ENCODE assay signal across 8 mouse cellular contexts in genomic region chr10:70598516-70599125, GRCm38 (mm10). TPM values are rescaled to one million over a fixed set of nuclear protein-coding genes. Genes with fewer than 3 reads are reported as not detected.
DNase-seq lines count a peak whose midpoint lies in the region; ATAC-seq and TF ChIP-seq lines count a peak whose summit lies in the region.

No protein-coding gene starts in this region.

- 2% methylated on average over 46 of the region's 48 CpGs for WGBS in lung, adult 2 months
- under 1% methylated on average over 48 of the region's 48 CpGs for WGBS in heart, embryonic 15.5 days
- WGBS in liver, embryonic 15.5 days (ENCODE audit: insufficient replicate concordance) = under 1% methylated on average over 48 of the region's 48 CpGs

- peak; percentile 19 for ATAC-seq in heart, embryonic 15.5 days (replicated peaks; ENCODE audit: insufficient number of reproducible peaks, insufficient read depth, low FRiP score, low read depth)
- no peak for ATAC-seq in liver, embryonic 15.5 days (ENCODE audit: insufficient read depth)

- no peak for TF ChIP-seq CTCF in lung, adult 2 months (IDR thresholded peaks at IDR 0.05; ENCODE audit: insufficient read depth, low read length)

- H3K4me1 ChIP-seq in lung, adult 2 months (ENCODE audit: control insufficient read depth, insufficient read depth, low read length) = no peaks in the 10 kb centered on the region; the same call in 1 of the 2 replicates
- H3K4me1 ChIP-seq in heart, embryonic 15.5 days (replicated peaks) = peaks cover 18% of the 10 kb centered on the region
- peaks cover 14% of the 10 kb centered on the region for H3K4me1 ChIP-seq in liver, embryonic 15.5 days (replicated peaks)

- H3K27me3 ChIP-seq in heart, embryonic 15.5 days = peaks cover 54% of the 10 kb centered on the region
- peaks cover 39% of the 10 kb centered on the region for H3K27me3 ChIP-seq in liver, embryonic 15.5 days

- H3K9ac ChIP-seq in heart, embryonic 15.5 days = 0 out of 2 replicates have a peak overlapping the region, but pooled peaks have one; percentile 10
- H3K9ac ChIP-seq in liver, embryonic 15.5 days = no peak overlapping the region

- no peak overlapping the region for H3K27ac ChIP-seq in heart, embryonic 15.5 days
- no peak overlapping the region for H3K27ac ChIP-seq in liver, embryonic 15.5 days (replicated peaks)

- peak overlapping the region; percentile 13 for H3K4me3 ChIP-seq in lung, adult 2 months (replicated peaks; ENCODE audit: extremely low read depth, low read depth, low read length)
- peak overlapping the region; percentile 69 for H3K4me3 ChIP-seq in heart, embryonic 15.5 days
- peak overlapping the region; percentile 56 for H3K4me3 ChIP-seq in liver, embryonic 15.5 days (replicated peaks)

- no peaks in the 10 kb centered on the region for H3K9me3 ChIP-seq in heart, embryonic 15.5 days (replicated peaks)
- no peaks in the 10 kb centered on the region for H3K9me3 ChIP-seq in liver, embryonic 15.5 days (replicated peaks)

- TF ChIP-seq POLR2A in lung, adult 2 months (IDR thresholded peaks at IDR 0.05; ENCODE audit: borderline replicate concordance, extremely low read depth, low read depth, low read length) = no peak

- DNase-seq in lung, adult 2 months = peak; percentile 9
- no peak for DNase-seq in lung, postnatal 25 days (ENCODE audit: low spot score)
- DNase-seq in cerebellum, postnatal 10 days = peak; percentile 83 to 85
- peak; percentile 27 to 64 for DNase-seq in kidney, postnatal 36 days
- DNase-seq in right cerebral cortex, adult 18-20 months = peak; percentile 52
- DNase-seq in spleen, postnatal 14 days (ENCODE audit: low spot score in 2 of 2) = no peak

- peak overlapping the region; percentile 99 for H3K4me2 ChIP-seq in heart, embryonic 15.5 days
- H3K4me2 ChIP-seq in liver, embryonic 15.5 days = peak overlapping the region; percentile 74

- no peaks in the 10 kb centered on the region for H3K36me3 ChIP-seq in heart, embryonic 15.5 days
- no peaks in the 10 kb centered on the region for H3K36me3 ChIP-seq in liver, embryonic 15.5 days (replicated peaks)

RNA-seq across cellular contexts. Expression of gene Phyhipl, which starts 57.1 kb away (rescaled TPM):
- 0.11 TPM in 1 of 2 replicates, not detected in the other for polyA plus RNA-seq in lung, adult 2 months (2012; rRNA removed)
- 1.4 and 1.9 TPM in 2 replicates for polyA plus RNA-seq in heart, embryonic 15.5 days (2015; fragmentation: Nextera tagmentation; extraction: Ambion mirVana)
- polyA plus RNA-seq in liver, embryonic 15.5 days (2015; fragmentation: Nextera tagmentation; extraction: Ambion mirVana) = 0.06 and 0.08 TPM in 2 replicates

Comparison
In these comparisons a context has a peak if more than half of its experiments do, and no peak if none do; other contexts are left out.
1. DNase-seq: peak in lung, adult 2 months (single experiment), cerebellum, postnatal 10 days (2 of 2), kidney, postnatal 36 days (2 of 2) and right cerebral cortex, adult 18-20 months (single experiment); none in lung, postnatal 25 days (single experiment) and spleen, postnatal 14 days (0 of 2).
2. H3K4me3 ChIP-seq: peak in every context shown above with its lines; median percentile 69 in heart, embryonic 15.5 days; 56 in liver, embryonic 15.5 days; 13 in lung, adult 2 months.